Mouse (Mus musculus): ENCODE data around the gene Dmpk. TPM values are rescaled to one million over a fixed set of nuclear protein-coding genes. Genes with fewer than 3 reads are reported as not detected.

The Dmpk gene
- polyA plus RNA-seq, 1 experiment from 2014 or later = 9.1 TPM

GRCm38 (mm10) chr7:19093537-19094385, 10.1 kb downstream of the Dmpk start:
- WGBS = under 1% methylated on average over 45 of the region's 45 CpGs
- H3K9me3 ChIP-seq = no peaks in the 10 kb centered on the region
- peak; percentile 99 for DNase-seq (ENCODE audit: extremely low spot score, low spot score)
- peak overlapping the region; percentile 97 for H3K27ac ChIP-seq
- H3K4me3 ChIP-seq = peak overlapping the region; percentile 87
- peaks cover 50% of the 10 kb centered on the region for H3K36me3 ChIP-seq (replicated peaks)
- peaks cover 28% of the 10 kb centered on the region for H3K27me3 ChIP-seq (ENCODE audit: poor library complexity, severe bottlenecking)
- H3K4me1 ChIP-seq = peaks cover 71% of the 10 kb centered on the region

- Histone ChIP-seq H3K9me3 (no peaks in the 10 kb centered on the region), H3K4me1 (peaks cover 72% of the 10 kb centered on the region), H3K36me3 (replicated peaks) (peaks cover 44% of the 10 kb centered on the region), H3K27me3 (ENCODE audit: poor library complexity, severe bottlenecking) (peaks cover 28% of the 10 kb centered on the region), H3K27ac (peak within 1 kb of the TSS; percentile 97), H3K4me3 (peak within 1 kb of the TSS; percentile 87)
- WGBS = 0% methylated on average over 26 of the region's 36 CpGs
- DNase-seq (ENCODE audit: extremely low spot score, low spot score) = no peak
Observed at GRCm38 (mm10) chr7:19094471-19094825, 10.8 kb downstream of the Dmpk start, which contains the start of gene Six5. Gene Six5, plus strand, starts transcription at chr7:19094594.

GRCm38 (mm10) chr7:19094826-19095750, 11.4 kb downstream of the Dmpk start:
- H3K36me3 ChIP-seq (replicated peaks) = peaks cover 37% of the 10 kb centered on the region
- H3K4me3 ChIP-seq = peak overlapping the region; percentile 87
- H3K27me3 ChIP-seq (ENCODE audit: poor library complexity, severe bottlenecking) = peaks cover 24% of the 10 kb centered on the region
- H3K4me1 ChIP-seq = peaks cover 72% of the 10 kb centered on the region
- DNase-seq (ENCODE audit: extremely low spot score, low spot score) = peak; percentile 65
- no peaks in the 10 kb centered on the region for H3K9me3 ChIP-seq
- H3K27ac ChIP-seq = peak overlapping the region; percentile 97
- under 1% methylated on average over 87 of the region's 87 CpGs for WGBS

- H3K4me1 ChIP-seq = peaks cover 72% of the 10 kb centered on the region
- 0% methylated on average over 19 of the region's 19 CpGs for WGBS
- peak overlapping the region; percentile 97 for H3K27ac ChIP-seq
- no peaks in the 10 kb centered on the region for H3K9me3 ChIP-seq
- peak; percentile 76 for DNase-seq (ENCODE audit: extremely low spot score, low spot score)
- peaks cover 18% of the 10 kb centered on the region for H3K27me3 ChIP-seq (ENCODE audit: poor library complexity, severe bottlenecking)
- H3K36me3 ChIP-seq (replicated peaks) = peaks cover 31% of the 10 kb centered on the region
- peak overlapping the region; percentile 87 for H3K4me3 ChIP-seq
Observed at GRCm38 (mm10) chr7:19095751-19096110, 12.1 kb downstream of the Dmpk start.

GRCm38 (mm10) chr7:19096421-19096976, 12.8 kb downstream of the Dmpk start:
- no peak for DNase-seq (ENCODE audit: extremely low spot score, low spot score)
- Histone ChIP-seq H3K27me3 (ENCODE audit: poor library complexity, severe bottlenecking) (peaks cover 10% of the 10 kb centered on the region), H3K36me3 (replicated peaks) (peaks cover 23% of the 10 kb centered on the region), H3K9me3 (no peaks in the 10 kb centered on the region), H3K4me3 (peak overlapping the region; percentile 87), H3K27ac (peak overlapping the region; percentile 97), H3K4me1 (peaks cover 66% of the 10 kb centered on the region)
- WGBS = 55% methylated on average over 5 of the region's 5 CpGs

- Histone ChIP-seq H3K4me1 (peaks cover 59% of the 10 kb centered on the region), H3K4me3 (peak overlapping the region; percentile 87; the same call in 1 of the 2 replicates), H3K9me3 (no peaks in the 10 kb centered on the region), H3K36me3 (replicated peaks) (peaks cover 17% of the 10 kb centered on the region), H3K27me3 (ENCODE audit: poor library complexity, severe bottlenecking) (peaks cover 3% of the 10 kb centered on the region), H3K27ac (peak overlapping the region; percentile 13; the same call in 1 of the 2 replicates)
- DNase-seq (ENCODE audit: extremely low spot score, low spot score) = no peak
- 71% methylated on average over 2 of the region's 2 CpGs for WGBS
Observed at GRCm38 (mm10) chr7:19097217-19097616, 13.6 kb downstream of the Dmpk start.

- Histone ChIP-seq H3K27me3 (ENCODE audit: poor library complexity, severe bottlenecking) (no peaks in the 10 kb centered on the region), H3K4me1 (peaks cover 53% of the 10 kb centered on the region), H3K9me3 (no peaks in the 10 kb centered on the region), H3K36me3 (replicated peaks) (peaks cover 17% of the 10 kb centered on the region), H3K4me3 (peak overlapping the region; percentile 87; the same call in 1 of the 2 replicates), H3K27ac (no peak overlapping the region; the same call in 1 of the 2 replicates)
- DNase-seq (ENCODE audit: extremely low spot score, low spot score) = no peak
Observed at GRCm38 (mm10) chr7:19097863-19098262, 14.2 kb downstream of the Dmpk start.

- 57% methylated on average over 7 of the region's 7 CpGs for WGBS
- Histone ChIP-seq H3K36me3 (replicated peaks) (peaks cover 17% of the 10 kb centered on the region), H3K27ac (no peak overlapping the region), H3K4me3 (no peak overlapping the region), H3K4me1 (peaks cover 43% of the 10 kb centered on the region), H3K27me3 (ENCODE audit: poor library complexity, severe bottlenecking) (no peaks in the 10 kb centered on the region), H3K9me3 (no peaks in the 10 kb centered on the region)
- DNase-seq (ENCODE audit: extremely low spot score, low spot score) = no peak
Observed at GRCm38 (mm10) chr7:19098811-19099210, 15.2 kb downstream of the Dmpk start.

GRCm38 (mm10) chr7:19100290-19100689, 16.6 kb downstream of the Dmpk start:
- no peak for DNase-seq (ENCODE audit: extremely low spot score, low spot score)
- 86% methylated on average over 1 of the region's 1 CpGs for WGBS
- peaks cover 17% of the 10 kb centered on the region for H3K36me3 ChIP-seq (replicated peaks)
- H3K27ac ChIP-seq = no peak overlapping the region
- H3K27me3 ChIP-seq (ENCODE audit: poor library complexity, severe bottlenecking) = no peaks in the 10 kb centered on the region
- no peaks in the 10 kb centered on the region for H3K9me3 ChIP-seq
- H3K4me3 ChIP-seq = no peak overlapping the region
- H3K4me1 ChIP-seq = peaks cover 34% of the 10 kb centered on the region

GRCm38 (mm10) chr7:19103741-19104140, 20.1 kb downstream of the Dmpk start:
- no peak for DNase-seq (ENCODE audit: extremely low spot score, low spot score)

GRCm38 (mm10) chr7:19104486-19104885, 20.8 kb downstream of the Dmpk start:
- no peaks in the 10 kb centered on the region for H3K4me1 ChIP-seq
- no peak overlapping the region for H3K4me3 ChIP-seq
- DNase-seq (ENCODE audit: extremely low spot score, low spot score) = no peak
- H3K9me3 ChIP-seq = no peaks in the 10 kb centered on the region
- WGBS = 87% methylated on average over 2 of the region's 2 CpGs
- no peak overlapping the region for H3K27ac ChIP-seq
- H3K36me3 ChIP-seq (replicated peaks) = no peaks in the 10 kb centered on the region
- H3K27me3 ChIP-seq (ENCODE audit: poor library complexity, severe bottlenecking) = no peaks in the 10 kb centered on the region

More at GRCm38 (mm10) chr7:19103741-19104140, 20.1 kb downstream of the Dmpk start:
- Histone ChIP-seq H3K27ac (no peak overlapping the region), H3K9me3 (no peaks in the 10 kb centered on the region), H3K36me3 (replicated peaks) (no peaks in the 10 kb centered on the region), H3K4me3 (no peak overlapping the region), H3K4me1 (peaks cover 2% of the 10 kb centered on the region), H3K27me3 (ENCODE audit: poor library complexity, severe bottlenecking) (no peaks in the 10 kb centered on the region)

- Histone ChIP-seq H3K27me3 (ENCODE audit: poor library complexity, severe bottlenecking) (no peaks in the 10 kb centered on the region), H3K27ac (no peak overlapping the region), H3K4me3 (no peak overlapping the region), H3K36me3 (replicated peaks) (no peaks in the 10 kb centered on the region), H3K9me3 (no peaks in the 10 kb centered on the region), H3K4me1 (no peaks in the 10 kb centered on the region)
- WGBS = 72% methylated on average over 3 of the region's 3 CpGs
- no peak for DNase-seq (ENCODE audit: extremely low spot score, low spot score)
Observed at GRCm38 (mm10) chr7:19107436-19107835, 23.8 kb downstream of the Dmpk start.
